Mouse (Mus musculus): Measurements from ENCODE around the gene Spata17.

- TF ChIP-seq POLR2A (IDR thresholded peaks at IDR 0.05; ENCODE audit: borderline replicate concordance, control insufficient read depth, low read depth, low read length): no peak
- TF ChIP-seq CTCF (IDR thresholded peaks at IDR 0.05; ENCODE audit: control insufficient read depth, insufficient read depth, low read length): no peak
Measured at GRCm38 (mm10) chr1:187241329-187241728, 26.1 kb upstream of the Spata17 start.
